Mouse (Mus musculus) monocyte, adult 59 days (primary cell): ENCODE data around the gene Cyp2ab1. TPM values are rescaled to one million over a fixed set of nuclear protein-coding genes. Genes with fewer than 3 reads are reported as not detected.

Experiments used
- total RNA-seq, 2 experiments: library from RNA; stranded (reverse); gene quantifications; one replicate each; pipeline ENCODE4 v1.2.4; 2023

Gene Cyp2ab1
- total RNA-seq, result 10 to 100 TPM; 60.9 to 68.9 TPM

DNA sequence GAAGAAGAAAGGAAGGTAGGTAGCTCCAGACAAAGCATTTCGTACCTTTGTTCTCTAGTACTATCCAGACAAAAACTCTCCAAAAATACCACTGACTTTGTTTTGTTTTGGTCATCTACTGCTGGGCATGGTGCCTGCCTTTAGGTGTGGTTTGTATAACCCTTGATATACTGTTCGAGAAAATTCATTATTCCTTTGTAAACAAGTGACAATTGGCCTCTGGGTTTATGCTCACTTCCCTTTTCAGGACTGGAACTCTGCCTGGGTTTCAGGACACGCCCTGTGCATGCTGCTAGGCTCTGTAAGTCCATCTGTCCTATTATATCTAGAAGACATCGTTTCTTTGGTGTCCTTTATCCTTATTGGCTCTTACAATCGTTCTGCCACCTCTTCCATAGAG is at the start of gene Cyp2ab1:
Gene Cyp2ab1 (minus strand): TSS at position 119 of the 400 bp plus-strand sequence.

DNA sequence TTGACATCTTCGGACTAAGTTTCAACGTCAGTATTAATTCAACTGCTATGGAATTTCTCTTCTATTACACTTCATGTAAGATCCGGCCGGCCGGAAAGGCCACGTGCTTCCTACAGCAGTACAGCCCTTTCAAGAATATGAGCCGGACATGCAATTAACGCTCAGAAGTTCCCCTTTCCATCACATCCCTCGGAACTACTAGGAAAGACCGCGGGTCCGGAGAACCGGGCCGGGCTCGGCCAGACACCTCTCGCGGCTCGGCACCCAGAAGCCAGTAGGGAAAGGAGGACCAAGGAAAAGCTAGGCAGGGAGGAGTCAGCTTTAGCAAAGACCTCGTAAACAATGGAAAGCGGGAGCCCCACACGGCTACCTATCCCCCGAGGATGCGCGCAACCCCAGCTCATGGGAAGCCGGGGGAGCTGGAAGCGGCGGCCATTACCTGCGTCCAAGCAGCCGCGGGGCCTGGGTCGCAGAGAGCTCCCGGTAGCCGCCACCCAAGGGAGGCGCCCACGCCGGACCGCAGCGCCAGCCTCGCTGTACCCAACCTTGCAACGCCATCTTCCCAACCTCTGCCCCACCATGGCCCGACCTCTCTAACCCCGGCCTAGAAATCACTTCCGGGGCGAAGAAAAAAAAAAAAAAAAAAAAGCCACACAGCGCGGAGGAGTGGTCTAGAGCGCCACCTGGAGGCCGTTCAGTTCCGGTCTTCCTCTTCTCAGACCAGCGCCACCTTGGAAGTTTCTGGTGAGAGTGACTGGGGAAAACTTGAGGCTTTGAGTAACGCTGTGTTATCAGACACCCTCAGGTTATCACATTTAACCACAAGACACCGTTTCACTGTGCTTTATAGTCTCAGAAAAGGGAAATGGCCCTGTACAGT is 23.2 kb downstream of the Cyp2ab1 start, which contains the start of gene Parl:
Gene Parl (minus strand): TSS at position 618 of the 880 bp plus-strand sequence.

Other genes with a start within 250 kb of the Cyp2ab1 start
- 100 to 1,000 TPM; 155 to 163 TPM for gene Klhl24, start 227.9 kb downstream of the Cyp2ab1 start, total RNA-seq
- gene Yeats2, start 184.3 kb downstream of the Cyp2ab1 start, total RNA-seq, result 10 to 100 TPM; 28.9 to 38.0 TPM
- not detected for gene Map6d1, start 84.0 kb downstream of the Cyp2ab1 start, total RNA-seq
- 100 to 1,000 TPM; 119 to 127 TPM for gene Parl, start 23.0 kb downstream of the Cyp2ab1 start, total RNA-seq
- 100 to 1,000 TPM; 156 to 177 TPM for gene Abcc5, start 101.0 kb upstream of the Cyp2ab1 start, total RNA-seq
- gene Eif2b5, start 173.4 kb upstream of the Cyp2ab1 start, total RNA-seq, result 10 to 100 TPM; 20.2 to 25.5 TPM
- 10 to 100 TPM; 33.1 to 34.1 TPM for gene Dvl3, start 191.6 kb upstream of the Cyp2ab1 start, total RNA-seq
- 100 to 1,000 TPM; 199 to 201 TPM for gene Ap2m1, start 210.1 kb upstream of the Cyp2ab1 start, total RNA-seq
- 10 to 100 TPM; 52.3 to 62.4 TPM for gene Abcf3, start 223.2 kb upstream of the Cyp2ab1 start, total RNA-seq